Mouse (Mus musculus) spleen, postnatal 14 days (tissue): ENCODE data around the gene Lbh.

Experiments used
- DNase-seq, 2 experiments: peaks; one replicate each; pipeline ENCODE4 v3.0.0; 2021 to 2022; ENCODE audit warnings: low spot score in 2 of 2

Lbh gene

GRCm38 (mm10) chr17:72973041-72973440, 54.9 kb downstream of the Lbh start:
- no peak for DNase-seq

GRCm38 (mm10) chr17:72976258-72977231, 58.4 kb downstream of the Lbh start:
- DNase-seq, result no peak

- no peak for DNase-seq
Measured at GRCm38 (mm10) chr17:72977616-72978015, 59.5 kb downstream of the Lbh start.

- no peak for DNase-seq
Measured at GRCm38 (mm10) chr17:72982156-72982555, 64.1 kb downstream of the Lbh start.

- DNase-seq, result no peak
Measured at GRCm38 (mm10) chr17:72983471-72983870, 65.4 kb downstream of the Lbh start.

GRCm38 (mm10) chr17:72989025-72989424, 70.9 kb downstream of the Lbh start:
- DNase-seq, result no peak
